Mouse (Mus musculus) heart, postnatal 0 days (tissue): Measurements from ENCODE around the gene Hspb11. TPM values are rescaled to one million over a fixed set of nuclear protein-coding genes. Genes with fewer than 3 reads are reported as not detected.
A peak's percentile ranks its signal among the peaks of the same experiment; 100 is the strongest.

Experiments used
- ATAC-seq: fragments of 200-750 bp; cut with Nextera tagmentation; 2 replicates; pipeline ENCODE4 v1.8.0; 2017; ENCODE audit warnings: low read depth, moderate number of reproducible peaks, moderate library complexity; ENCODE audit not compliant: insufficient read depth
- DNase-seq: peaks from one replicate; pipeline ENCODE4 v3.0.0-alpha.2; 2016; ENCODE audit warnings: low spot score
- H3K27ac ChIP-seq: fragments of 300-500 bp; sonication (generic); 2 replicates; pipeline ENCODE4 v1.5.1; 2014; ENCODE audit warnings: low read depth, mild to moderate bottlenecking
- H3K27me3 ChIP-seq: fragments of 300-500 bp; sonication (generic); 2 replicates; pipeline ENCODE4 v1.6.1; 2014; ENCODE audit warnings: low read length, mixed read lengths; ENCODE audit not compliant: control insufficient read depth, insufficient read depth
- H3K36me3 ChIP-seq: fragments of 300-500 bp; sonication (generic); replicated peaks from 2 replicates; pipeline ENCODE4 v1.6.1; 2014; ENCODE audit warnings: low read length, mixed read lengths; ENCODE audit not compliant: control insufficient read depth, insufficient read depth
- H3K4me1 ChIP-seq: fragments of 300-500 bp; sonication (generic); 2 replicates; pipeline ENCODE4 v1.6.1; 2014; ENCODE audit warnings: antibody characterized with exemption; ENCODE audit not compliant: control insufficient read depth, insufficient read depth
- H3K4me2 ChIP-seq: fragments of 300-500 bp; sonication (generic); 2 replicates; pipeline ENCODE4 v1.6.1; 2014; ENCODE audit warnings: low read depth, mild to moderate bottlenecking, low read length, moderate library complexity
- H3K4me3 ChIP-seq: fragments of 300-500 bp; sonication (generic); 2 replicates; pipeline ENCODE4 v1.5.1; 2014; ENCODE audit warnings: low read depth, low read length
- H3K9ac ChIP-seq: fragments of 300-500 bp; sonication (generic); replicated peaks from 2 replicates; pipeline ENCODE4 v1.6.1; 2014; ENCODE audit warnings: low read depth, low read length, mixed read lengths
- H3K9me3 ChIP-seq: fragments of 300-500 bp; sonication (generic); replicated peaks from 2 replicates; pipeline ENCODE4 v1.6.1; 2016; ENCODE audit warnings: low read length; ENCODE audit not compliant: control insufficient read depth
- CTCF ChIP-seq: IDR thresholded peaks from 2 replicates; pipeline ENCODE4 v1.5.1; 2016; ENCODE audit warnings: antibody characterized with exemption, control low read depth, low read depth
- EP300 ChIP-seq: IDR thresholded peaks from 2 replicates; pipeline ENCODE4 v1.6.1; 2016; ENCODE audit warnings: antibody characterized with exemption, low read depth
- WGBS: fragments of 180-500 bp; shearing (Covaris S2); extraction: QIAGEN DNeasy Blood & Tissue Kit; methylation state at CpG from one replicate; pipeline ENCODE4 v1.1.7; 2014; 5-methylcytosine and 5-hydroxymethylcytosine counted together
- polyA plus RNA-seq: library from polyadenylated mRNA; unstranded; fragments of >200 nt; fragmentation: Nextera tagmentation; extraction: Ambion mirVana; gene quantifications from 2 replicates; pipeline ENCODE4 v1.2.1, GENCODE M21; 2015
- total RNA-seq: library from RNA; depleted of rRNA; stranded (reverse); fragments of >200 nt; gene quantifications from 2 replicates; pipeline ENCODE4 v1.2.3, GENCODE M21; 2014; ENCODE audit warnings: low replicate concordance

Gene Hspb11
- total and polyA plus RNA-seq, 2 experiments from 2014 or later = 35.0 to 37.5 TPM

DNA sequence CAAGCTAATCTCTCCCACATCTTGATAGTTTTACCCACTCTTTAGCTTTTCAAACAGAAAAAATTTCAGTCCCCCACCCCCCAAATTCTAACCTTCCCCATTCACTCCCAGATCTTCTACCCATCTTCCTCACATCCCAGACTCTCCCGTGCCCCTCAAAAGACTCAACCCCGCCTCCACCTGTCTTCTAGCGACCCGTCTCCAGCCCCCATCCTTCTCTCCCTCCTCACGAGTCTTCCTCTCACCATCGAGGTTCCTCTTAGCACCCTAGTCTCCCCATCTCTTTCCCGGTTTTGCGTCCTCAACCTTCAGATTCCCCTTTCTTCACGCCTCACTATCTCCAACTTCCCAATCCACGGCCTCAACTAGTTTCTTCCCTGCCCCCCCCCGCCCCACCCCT is 871 bp upstream of the Hspb11 start:
- DNase-seq (no peak), ATAC-seq (no peak)
- Histone ChIP-seq H3K4me2 (peak overlapping the region; percentile 97), H3K4me3 (peak overlapping the region; percentile 83), H3K4me1 (peaks cover 14% of the 10 kb centered on the region), H3K9me3 (no peaks in the 10 kb centered on the region), H3K9ac (peak overlapping the region; percentile 76), H3K27me3 (no peaks in the 10 kb centered on the region), H3K27ac (no peak overlapping the region), H3K36me3 (no peaks in the 10 kb centered on the region)
- TF ChIP-seq EP300 = no peak
- TF ChIP-seq CTCF = no peak
- 0% methylated on average over 11 of the region's 11 CpGs for WGBS

DNA sequence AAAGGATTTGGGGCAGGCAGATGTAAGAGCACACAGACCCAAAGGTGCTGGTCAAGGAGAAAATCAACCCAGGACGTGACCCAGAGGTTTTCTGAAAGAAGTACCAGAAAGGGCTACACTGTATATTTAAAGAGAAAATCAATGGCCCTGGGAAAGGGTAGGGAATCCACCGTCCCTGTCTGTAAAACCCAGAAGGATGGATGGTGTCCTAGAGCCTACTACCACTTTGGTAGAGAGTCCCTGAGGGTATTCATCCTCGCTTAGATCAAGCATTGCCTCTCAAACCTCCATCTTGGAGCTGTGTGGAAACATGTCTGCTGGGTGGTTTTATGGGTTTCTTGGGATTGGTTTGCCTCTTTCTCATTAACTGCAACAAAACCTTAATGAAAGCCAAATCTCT is 1.0 kb downstream of the Hspb11 start:
- WGBS = 36% methylated on average over 3 of the region's 3 CpGs

DNA sequence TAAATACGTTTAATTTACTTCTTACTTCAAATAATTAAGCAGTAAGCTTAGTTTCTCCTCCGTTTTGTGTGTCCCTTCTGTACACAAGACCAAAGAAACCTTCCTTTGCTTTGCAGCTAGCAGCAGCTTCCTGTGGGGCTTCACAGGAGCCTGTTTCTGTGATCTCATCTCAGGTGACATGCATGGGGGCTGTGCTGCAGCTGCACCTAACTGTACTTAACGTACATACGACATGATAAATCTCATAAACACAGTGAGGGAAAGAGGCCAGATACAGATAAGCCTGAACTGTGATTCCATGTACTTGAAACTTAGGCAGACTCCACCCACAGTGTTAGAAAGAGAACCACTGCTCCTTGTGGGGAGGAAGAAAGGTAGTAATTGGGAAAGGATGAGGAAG is 6.6 kb downstream of the Hspb11 start:
- Histone ChIP-seq H3K9ac (no peak overlapping the region), H3K4me1 (no peaks in the 10 kb centered on the region), H3K36me3 (no peaks in the 10 kb centered on the region), H3K27ac (no peak overlapping the region), H3K4me2 (no peak overlapping the region), H3K4me3 (no peak overlapping the region), H3K9me3 (no peaks in the 10 kb centered on the region), H3K27me3 (no peaks in the 10 kb centered on the region)
- DNase-seq = no peak
- no peak for TF ChIP-seq CTCF
- no peak for TF ChIP-seq EP300
- ATAC-seq = no peak
- 25% methylated on average over 4 of the region's 4 CpGs for WGBS

More for the DNA sequence above, 1.0 kb downstream of the Hspb11 start:
- Histone ChIP-seq H3K9ac (peak overlapping the region; percentile 76), H3K27me3 (no peaks in the 10 kb centered on the region), H3K36me3 (no peaks in the 10 kb centered on the region), H3K4me2 (peak overlapping the region; percentile 97), H3K9me3 (no peaks in the 10 kb centered on the region), H3K4me3 (peak overlapping the region; percentile 83), H3K4me1 (peaks cover 13% of the 10 kb centered on the region; the same call in 1 of the 2 replicates), H3K27ac (peak overlapping the region; percentile 82)
- ATAC-seq = no peak
- TF ChIP-seq CTCF (no peak), EP300 (no peak)
- DNase-seq = no peak

DNA sequence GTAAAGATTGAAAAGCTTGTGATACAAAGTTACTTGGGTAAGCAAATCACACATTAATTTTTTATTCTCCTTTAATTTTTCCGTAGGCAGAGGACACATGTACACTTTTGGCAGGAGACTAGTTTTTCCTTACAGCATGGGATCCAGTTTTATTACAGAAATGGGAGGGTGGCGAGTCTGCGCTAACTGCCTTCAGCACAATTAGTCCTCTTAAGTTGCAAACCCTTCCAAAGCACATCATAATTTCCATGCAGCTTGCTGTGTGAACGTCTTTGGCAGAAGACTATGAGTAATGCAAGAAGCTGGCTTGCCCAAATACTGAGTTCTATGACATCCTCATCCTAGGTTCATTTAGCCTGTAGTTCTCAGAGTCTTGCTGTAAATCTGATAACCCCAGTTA is 20.3 kb downstream of the Hspb11 start:
- H3K27me3 ChIP-seq = no peaks in the 10 kb centered on the region
- TF ChIP-seq EP300 (no peak), CTCF (no peak)
- DNase-seq = no peak
- H3K4me2 ChIP-seq = no peak overlapping the region
- H3K4me3 ChIP-seq = no peak overlapping the region
- 71% methylated on average over 4 of the region's 4 CpGs for WGBS
- 0 out of 2 replicates have a peak, but pooled peaks cover 4% of the 10 kb centered on the region for H3K36me3 ChIP-seq
- ATAC-seq = no peak
- H3K9me3 ChIP-seq = no peaks in the 10 kb centered on the region
- no peak overlapping the region for H3K27ac ChIP-seq
- no peak overlapping the region for H3K9ac ChIP-seq
- H3K4me1 ChIP-seq = no peaks in the 10 kb centered on the region

DNA sequence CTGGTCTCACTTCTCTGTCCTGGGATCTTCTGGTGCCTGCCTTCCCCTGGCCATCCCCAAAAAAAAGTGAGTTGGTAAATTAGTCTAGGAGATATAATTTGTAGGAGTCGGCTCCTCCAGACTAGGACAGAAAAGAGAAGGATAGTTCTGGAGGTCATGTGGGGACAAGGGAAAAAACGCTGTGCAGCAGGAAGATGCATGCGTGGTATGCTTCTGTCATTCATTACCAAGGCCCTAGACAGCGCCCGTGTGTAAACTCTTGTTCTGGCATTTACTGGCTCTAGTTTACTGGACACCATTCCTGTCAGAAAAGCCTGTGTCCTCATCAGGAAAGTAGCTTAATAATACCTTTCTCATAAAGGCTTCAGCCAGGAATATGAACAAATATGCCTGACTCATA is 21.1 kb downstream of the Hspb11 start:
- no peaks in the 10 kb centered on the region for H3K27me3 ChIP-seq
- peak overlapping the region; percentile 39; the same call in 1 of the 2 replicates for H3K27ac ChIP-seq
- ATAC-seq = no peak
- H3K9me3 ChIP-seq = no peaks in the 10 kb centered on the region
- WGBS = 66% methylated on average over 5 of the region's 5 CpGs
- no peak for DNase-seq
- H3K9ac ChIP-seq = no peak overlapping the region
- TF ChIP-seq CTCF (no peak), EP300 (no peak)
- H3K4me1 ChIP-seq = no peaks in the 10 kb centered on the region
- no peak overlapping the region for H3K4me3 ChIP-seq
- 0 out of 2 replicates have a peak, but pooled peaks cover 4% of the 10 kb centered on the region for H3K36me3 ChIP-seq
- no peak overlapping the region for H3K4me2 ChIP-seq

DNA sequence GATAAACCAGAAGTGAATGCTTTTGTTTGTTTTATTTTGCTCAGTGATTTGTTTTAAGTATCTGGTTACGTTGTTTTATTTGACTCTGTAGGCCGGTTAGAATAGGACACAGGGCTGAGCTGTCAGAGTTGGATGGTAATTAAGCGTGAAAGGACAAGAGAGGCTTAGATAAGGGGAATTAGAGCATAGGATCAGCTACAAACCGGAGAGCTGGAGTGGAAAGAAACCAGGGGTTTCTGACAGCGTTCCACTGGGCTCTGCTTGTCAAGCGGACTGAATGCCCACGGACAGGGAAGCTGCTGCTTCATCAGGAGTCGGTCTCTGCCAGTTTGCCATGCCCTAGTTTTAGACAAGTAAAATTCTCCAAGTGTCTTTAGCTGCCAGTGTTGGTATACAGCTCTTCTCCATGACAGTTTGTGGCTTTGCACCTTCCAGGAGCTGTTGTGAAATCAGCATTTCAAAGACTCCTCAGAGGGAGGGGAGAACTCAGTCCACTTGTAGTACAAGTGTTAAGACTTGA is 24.9 kb downstream of the Hspb11 start:
- Histone ChIP-seq H3K4me3 (no peak overlapping the region), H3K27ac (no peak overlapping the region), H3K4me1 (no peaks in the 10 kb centered on the region), H3K36me3 (peaks cover 10% of the 10 kb centered on the region; the same call in 1 of the 2 replicates), H3K27me3 (no peaks in the 10 kb centered on the region), H3K4me2 (no peak overlapping the region), H3K9ac (no peak overlapping the region), H3K9me3 (no peaks in the 10 kb centered on the region)
- TF ChIP-seq CTCF (no peak), EP300 (no peak)
- WGBS = 30% methylated on average over 8 of the region's 8 CpGs
- ATAC-seq = no peak
- DNase-seq = no peak
